ENCODE assay signal across 11 mouse cellular contexts in genomic region chr14:27070758-27071157, GRCm38 (mm10). TPM values are rescaled to one million over a fixed set of nuclear protein-coding genes. Genes with fewer than 3 reads are reported as not detected.
DNase-seq lines count a peak whose midpoint lies in the region; ATAC-seq and TF ChIP-seq lines count a peak whose summit lies in the region.
"Had no signal": no experiment of that assay in that cellular context is flagged by ENCODE, and none has a peak within 500 bp of the region (broad histone marks: within the 10 kb centered on the region; RNA-seq: fewer than 3 reads in every experiment).

No protein-coding gene starts in this region.

- TF ChIP-seq POLR2A in brain, embryonic 14.5 days (IDR thresholded peaks at IDR 0.05; ENCODE audit: borderline replicate concordance, extremely low read depth, insufficient read depth, insufficient read length, poor library complexity, severe bottlenecking) = no peak
- no peak for TF ChIP-seq POLR2A in limb, embryonic 14.5 days (IDR thresholded peaks at IDR 0.05; ENCODE audit: borderline replicate concordance, extremely low read depth, insufficient read depth, insufficient read length)

- H3K27me3 ChIP-seq in hindbrain, embryonic 10.5 days (ENCODE audit: insufficient read depth, poor library complexity, severe bottlenecking) = peaks cover 63% of the 10 kb centered on the region
- H3K27me3 ChIP-seq in hindbrain, embryonic 12.5 days = no peaks in the 10 kb centered on the region; the same call in 1 of the 2 replicates
- H3K27me3 ChIP-seq in limb, embryonic 14.5 days (ENCODE audit: control insufficient read depth, insufficient read depth, low read length) = no peaks in the 10 kb centered on the region
- H3K27me3 ChIP-seq: liver, embryonic 13.5 days had no signal

- no peak overlapping the region for H3K4me3 ChIP-seq in hindbrain, embryonic 10.5 days
- H3K4me3 ChIP-seq in hindbrain, embryonic 12.5 days = no peak overlapping the region
- H3K4me3 ChIP-seq in limb, embryonic 14.5 days (replicated peaks; ENCODE audit: low read length) = no peak overlapping the region
- H3K4me3 ChIP-seq: liver, embryonic 13.5 days had no signal

- ATAC-seq in hindbrain, embryonic 12.5 days (ENCODE audit: low FRiP score) = no peak
- no peak for ATAC-seq in limb, embryonic 14.5 days (ENCODE audit: low FRiP score, low read depth)
- no peak for ATAC-seq in activated CD4-positive, CD25-positive, alpha-beta regulatory T cell, adult 4 months

- no peaks in the 10 kb centered on the region for H3K9me3 ChIP-seq in hindbrain, embryonic 10.5 days
- H3K9me3 ChIP-seq in hindbrain, embryonic 12.5 days (replicated peaks) = no peaks in the 10 kb centered on the region
- H3K9me3 ChIP-seq in limb, embryonic 14.5 days (ENCODE audit: control insufficient read depth, low read length) = no peaks in the 10 kb centered on the region
- H3K9me3 ChIP-seq: liver, embryonic 13.5 days had no signal

- 0 out of 2 replicates have a peak overlapping the region, but pooled peaks have one; percentile 12 for H3K27ac ChIP-seq in hindbrain, embryonic 10.5 days
- no peak overlapping the region for H3K27ac ChIP-seq in hindbrain, embryonic 12.5 days
- peak overlapping the region; percentile 93 for H3K27ac ChIP-seq in limb, embryonic 14.5 days (replicated peaks; ENCODE audit: low read depth, low read length)
- H3K27ac ChIP-seq: liver, embryonic 13.5 days; macrophage had no signal

- peaks cover 97% of the 10 kb centered on the region for H3K4me1 ChIP-seq in hindbrain, embryonic 10.5 days (replicated peaks)
- H3K4me1 ChIP-seq in hindbrain, embryonic 12.5 days = peaks cover 91% of the 10 kb centered on the region
- H3K4me1 ChIP-seq in limb, embryonic 14.5 days (ENCODE audit: control insufficient read depth, insufficient read depth, low read length) = peaks cover 96% of the 10 kb centered on the region

- no peak overlapping the region for H3K9ac ChIP-seq in hindbrain, embryonic 12.5 days
- no peak overlapping the region for H3K9ac ChIP-seq in limb, embryonic 14.5 days (ENCODE audit: low read depth, low read length, severe bottlenecking)
- H3K9ac ChIP-seq: liver, embryonic 13.5 days had no signal

- 23% methylated on average over 9 of the region's 9 CpGs for WGBS in hindbrain, embryonic 10.5 days
- WGBS in hindbrain, embryonic 12.5 days = 25% methylated on average over 9 of the region's 9 CpGs
- 5% methylated on average over 9 of the region's 9 CpGs for WGBS in limb, embryonic 14.5 days

- no peak for TF ChIP-seq CTCF in brain, embryonic 14.5 days (IDR thresholded peaks at IDR 0.05; ENCODE audit: borderline replicate concordance, extremely low read depth, insufficient read depth, insufficient read length)

- no peak overlapping the region; the same call in 1 of the 2 replicates for H3K4me2 ChIP-seq in hindbrain, embryonic 12.5 days (replicated peaks)
- peak overlapping the region; percentile 22 for H3K4me2 ChIP-seq in limb, embryonic 14.5 days (replicated peaks; ENCODE audit: low read depth, low read length, severe bottlenecking)
- H3K4me2 ChIP-seq: liver, embryonic 13.5 days had no signal

- no peak for DNase-seq in hindbrain, embryonic 10.5 days (ENCODE audit: low spot score)
- DNase-seq in brain, embryonic 14.5 days (ENCODE audit: low read depth) = peak; percentile 59
- DNase-seq in kidney, adult 9 months = peak; percentile 64
- DNase-seq in limb, embryonic 14.5 days (ENCODE audit: low spot score) = peak; percentile 41
- DNase-seq in ovary, postnatal 36 days (ENCODE audit: low spot score) = no peak
- DNase-seq in thymus, postnatal 10 days (ENCODE audit: low spot score in 2 of 2) = no peak
- DNase-seq: liver, embryonic 13.5 days; right cerebral cortex, postnatal 25 days had no signal

- 0 out of 2 replicates have a peak, but pooled peaks cover 4% of the 10 kb centered on the region for H3K36me3 ChIP-seq in hindbrain, embryonic 10.5 days
- H3K36me3 ChIP-seq in hindbrain, embryonic 12.5 days = no peaks in the 10 kb centered on the region
- no peaks in the 10 kb centered on the region for H3K36me3 ChIP-seq in limb, embryonic 14.5 days (ENCODE audit: control insufficient read depth, insufficient read depth, low read length)
- H3K36me3 ChIP-seq: liver, embryonic 13.5 days had no signal

RNA-seq across cellular contexts. Expression of gene Il17rd, which starts 32.0 kb away (rescaled TPM):
- 4.0 and 6.5 TPM in 2 replicates for polyA plus RNA-seq in hindbrain, embryonic 10.5 days (2016; fragmentation: Nextera tagmentation; extraction: Ambion mirVana)
- polyA plus RNA-seq in hindbrain, embryonic 12.5 days (2016; fragmentation: Nextera tagmentation; extraction: Ambion mirVana) = 7.6 and 8.6 TPM in 2 replicates
- 4.7 and 7.4 TPM in 2 replicates for polyA plus RNA-seq in brain, embryonic 14.5 days (2012; rRNA removed)
- polyA plus RNA-seq in limb, embryonic 14.5 days (2012; rRNA removed) = 15.4 and 19.1 TPM in 2 replicates
- 6.0 and 9.3 TPM in 2 replicates for polyA plus RNA-seq in limb, embryonic 14.5 days (2014; fragmentation: Nextera tagmentation; extraction: Ambion mirVana)
- polyA plus RNA-seq in activated CD4-positive, CD25-positive, alpha-beta regulatory T cell, adult 4 months (2017; shearing (Covaris generic)) = under 1 TPM; 0.32 to 0.33 TPM

RNA-seq across cellular contexts. Expression of gene Arhgef3, which starts 43.9 kb away (rescaled TPM):
- 2.5 and 3.6 TPM in 2 replicates for polyA plus RNA-seq in hindbrain, embryonic 10.5 days (2016; fragmentation: Nextera tagmentation; extraction: Ambion mirVana)
- 6.6 and 7.6 TPM in 2 replicates for polyA plus RNA-seq in hindbrain, embryonic 12.5 days (2016; fragmentation: Nextera tagmentation; extraction: Ambion mirVana)
- polyA plus RNA-seq in brain, embryonic 14.5 days (2012; rRNA removed) = 2.5 and 4.9 TPM in 2 replicates
- 14.3 and 14.8 TPM in 2 replicates for polyA plus RNA-seq in limb, embryonic 14.5 days (2012; rRNA removed)
- 22.5 and 26.1 TPM in 2 replicates for polyA plus RNA-seq in limb, embryonic 14.5 days (2014; fragmentation: Nextera tagmentation; extraction: Ambion mirVana)
- 100 to 1,000 TPM; 120 to 133 TPM for polyA plus RNA-seq in activated CD4-positive, CD25-positive, alpha-beta regulatory T cell, adult 4 months (2017; shearing (Covaris generic))

Comparison
In these comparisons a context has a peak if more than half of its experiments do, and no peak if none do; other contexts are left out.
1. DNase-seq: peak in brain, embryonic 14.5 days (single experiment), kidney, adult 9 months (single experiment) and limb, embryonic 14.5 days (single experiment); none in hindbrain, embryonic 10.5 days (single experiment), ovary, postnatal 36 days (single experiment) and thymus, postnatal 10 days (0 of 2).
2. RNA of gene Arhgef3, which starts 43.9 kb away (polyA plus RNA-seq): 120 to 133 TPM in activated CD4-positive, CD25-positive, alpha-beta regulatory T cell, adult 4 months; 14.3 to 26.1 TPM in limb, embryonic 14.5 days, 6.6 to 7.6 TPM in hindbrain, embryonic 12.5 days, 2.5 to 4.9 TPM in brain, embryonic 14.5 days and 2.5 to 3.6 TPM in hindbrain, embryonic 10.5 days; every median in the first group is over 4 times any median in the second.